Mouse (Mus musculus) kidney, postnatal 14 days (tissue): Measurements from ENCODE around the gene Ppp1r37.
A peak's percentile ranks its signal among the peaks of the same experiment; 100 is the strongest.
"Not testable (repeated sequence)": the region's sequence is repeated elsewhere in the genome, so short reads cannot be mapped to it uniquely, and the experiment has no call there.

Experiments
- DNase-seq: peaks from one replicate; pipeline ENCODE4 v3.0.0; 2022; ENCODE audit warnings: mixed read lengths

Ppp1r37 gene

GRCm38 (mm10) chr7:19532240-19532639, 30.6 kb downstream of the Ppp1r37 start:
- DNase-seq, result no peak

GRCm38 (mm10) chr7:19531077-19531476, 31.8 kb downstream of the Ppp1r37 start:
- peak; percentile 24 for DNase-seq

- no peak for DNase-seq
These were observed 37.8 kb downstream of the Ppp1r37 start for GRCm38 (mm10) chr7:19525105-19525481.

DNA sequence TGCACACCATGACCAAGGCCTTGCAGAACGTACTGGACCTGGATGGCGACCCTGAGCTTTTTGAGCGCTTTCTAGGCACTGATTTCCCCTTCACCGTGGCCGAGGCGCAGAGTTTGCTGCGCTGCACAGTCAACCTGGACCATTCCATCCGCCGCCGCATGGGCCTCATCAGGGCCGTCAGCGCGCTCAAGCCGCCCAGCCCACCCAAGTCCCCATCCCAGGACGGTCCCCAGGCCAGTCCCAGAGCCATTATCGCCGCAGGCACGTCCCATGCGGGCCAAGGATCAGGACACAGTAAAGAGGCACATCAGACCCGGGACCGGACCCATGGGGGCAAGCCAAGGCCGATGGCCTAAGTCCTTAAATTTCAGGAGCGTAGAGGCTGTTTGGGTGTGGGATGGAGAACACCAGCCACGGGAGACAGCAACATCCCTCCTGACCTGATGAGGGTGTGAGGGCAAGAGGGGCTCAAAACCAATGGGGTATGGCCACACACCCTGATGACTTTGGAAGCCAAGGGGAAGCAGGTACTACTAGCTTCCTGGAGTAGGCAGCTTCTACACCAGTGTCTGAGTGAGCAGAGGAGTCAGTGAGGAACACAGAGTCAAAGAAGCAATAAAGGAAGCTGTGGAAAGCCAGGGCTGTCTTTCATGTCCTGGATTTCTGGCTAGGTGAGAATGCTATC, 38.3 kb downstream of the Ppp1r37 start:
- DNase-seq, result no peak

DNA sequence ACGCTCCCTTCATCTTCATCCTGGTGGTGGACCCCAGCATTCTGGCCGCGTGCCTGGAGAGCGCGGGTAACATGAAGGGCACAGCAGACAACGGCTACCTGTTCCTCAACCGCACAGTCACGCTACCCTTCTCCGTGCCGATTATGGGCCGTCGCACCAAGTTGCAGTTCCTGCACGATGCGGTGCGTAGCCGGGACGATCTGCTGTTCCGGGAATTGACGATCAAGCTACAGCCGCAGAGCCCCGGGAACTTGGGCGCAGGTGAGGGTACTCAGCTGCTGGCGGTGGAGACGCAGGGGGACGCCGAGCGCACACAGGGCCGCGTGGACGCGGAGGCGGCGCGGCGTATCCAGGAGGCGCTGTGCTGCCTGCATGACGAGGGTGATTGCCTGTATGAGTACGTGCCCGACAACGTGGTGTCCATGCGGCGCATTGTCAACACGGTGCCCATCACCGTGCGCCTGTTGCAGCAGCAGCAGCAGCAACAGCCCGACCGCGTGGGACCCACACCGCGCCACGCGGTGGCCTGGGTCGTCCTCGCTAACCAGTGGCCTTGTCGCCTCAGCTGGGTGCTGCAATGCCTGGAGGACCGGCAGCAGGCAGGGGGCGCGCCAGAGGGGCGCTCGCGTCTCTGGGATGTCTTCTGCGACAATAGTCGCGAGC, 39.0 kb downstream of the Ppp1r37 start:
- peak; percentile 70 for DNase-seq

DNA sequence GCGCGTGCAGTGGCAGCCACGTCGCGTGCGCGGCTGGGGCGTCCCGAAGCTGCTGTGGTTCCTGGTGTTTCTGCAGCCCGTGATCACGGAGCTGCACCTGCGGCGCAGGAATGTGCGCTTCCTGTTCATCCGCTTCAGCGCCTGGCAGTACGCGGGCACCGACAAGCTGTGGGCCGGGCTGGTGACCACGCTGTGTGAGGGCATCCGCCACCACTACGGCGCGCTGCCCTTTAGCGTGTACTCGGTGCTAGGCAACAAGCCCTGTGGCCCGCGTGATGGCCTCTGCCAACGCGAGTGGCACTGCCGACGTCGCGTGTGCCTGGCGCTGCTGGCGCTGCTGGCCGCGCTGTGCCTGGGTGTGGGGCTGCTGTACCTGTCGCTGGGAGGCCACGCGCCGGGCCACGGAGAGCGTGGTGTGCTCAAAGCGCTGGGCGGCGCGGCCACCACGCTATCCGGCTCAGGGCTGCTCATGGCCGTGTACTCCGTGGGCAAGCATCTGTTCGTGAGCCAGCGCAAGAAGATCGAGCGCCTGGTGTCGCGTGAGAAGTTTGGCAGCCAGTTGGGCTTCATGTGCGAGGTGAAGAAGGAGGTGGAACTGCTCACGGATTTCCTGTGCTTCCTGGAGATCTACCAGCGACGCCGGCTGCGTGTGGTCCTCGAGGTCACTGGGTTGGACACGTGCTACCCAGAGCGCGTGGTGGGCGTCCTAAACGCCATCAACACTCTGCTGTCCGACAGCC, 39.7 kb downstream of the Ppp1r37 start:
- peak; percentile 23 for DNase-seq

DNA sequence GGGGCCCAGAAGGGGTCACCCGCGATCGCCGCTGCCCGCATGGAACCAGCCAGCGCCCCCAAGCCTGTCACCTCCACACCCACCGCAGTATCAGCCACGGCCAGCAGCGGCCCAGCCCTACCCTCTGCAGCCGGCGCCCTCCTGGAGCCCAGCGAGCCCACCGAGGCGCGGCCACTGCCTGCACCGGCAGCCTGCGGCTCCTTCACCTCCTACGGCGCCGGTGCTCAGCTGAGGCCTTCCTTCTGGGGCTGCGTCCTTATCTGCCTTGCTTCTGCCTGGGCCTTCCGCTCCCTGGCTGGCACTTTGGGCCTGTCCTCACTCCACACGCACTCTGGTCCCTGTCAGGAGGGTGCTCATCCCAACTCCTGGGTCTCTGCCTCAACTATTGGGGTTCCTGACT, 42.8 kb downstream of the Ppp1r37 start:
- no peak for DNase-seq

DNA sequence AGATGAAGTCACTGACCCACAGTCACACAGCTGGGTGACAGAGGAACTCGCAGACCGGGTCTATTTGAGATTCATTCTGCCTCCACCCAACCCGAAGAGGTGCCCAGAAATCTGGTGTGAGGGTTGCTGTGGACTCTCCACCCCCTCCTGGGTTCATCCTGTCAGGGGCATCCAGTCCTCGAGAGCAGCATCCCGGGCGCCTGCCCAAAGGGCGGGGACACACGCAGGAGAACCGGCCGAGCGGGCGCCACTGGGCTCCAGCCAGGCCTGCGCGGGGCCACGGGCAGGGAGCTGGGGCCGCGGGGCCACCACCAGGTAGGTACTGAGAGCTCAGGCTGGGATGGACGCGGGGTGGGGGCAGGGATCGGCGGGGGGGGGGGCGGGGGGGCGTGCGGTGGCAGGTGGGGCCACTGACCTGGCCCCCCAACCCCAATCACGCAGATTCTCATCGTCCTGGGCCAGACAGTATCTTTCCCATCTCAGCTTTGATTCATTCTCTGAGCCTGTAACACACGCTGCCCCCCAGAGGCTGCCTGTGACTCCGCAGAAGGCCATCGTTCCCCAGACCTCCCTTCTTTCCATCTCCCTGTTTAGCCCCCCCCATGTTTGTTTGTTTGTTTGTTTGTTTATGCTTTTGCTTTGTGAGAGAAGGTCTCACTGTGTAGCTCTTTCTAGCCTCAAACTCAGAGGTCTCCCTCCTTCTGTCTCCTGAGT, 45.1 kb downstream of the Ppp1r37 start, which contains the start of gene Nkpd1:
Gene Nkpd1, plus strand, starts transcription at position 187 of the 714 bp plus-strand sequence.
- DNase-seq, result peak; percentile 44

DNA sequence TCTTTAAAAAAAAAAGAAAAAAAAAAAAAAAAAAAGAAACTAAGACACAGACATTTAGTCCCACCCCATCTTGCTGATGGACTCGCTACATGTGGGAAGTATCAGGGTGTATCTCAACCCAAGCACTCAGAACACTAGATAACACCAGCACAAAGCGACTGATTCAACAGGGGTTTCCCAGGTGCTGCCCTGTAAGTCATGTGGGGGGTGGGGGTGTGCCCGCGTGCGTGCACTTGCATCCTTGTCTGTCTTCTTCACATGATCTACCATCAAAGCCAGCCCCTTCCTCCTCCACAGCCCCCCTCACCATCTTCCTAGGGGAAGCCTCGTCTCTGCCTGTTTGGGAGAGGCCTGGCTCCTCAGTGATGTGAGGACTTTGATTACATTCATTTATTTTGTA, 50.5 kb downstream of the Ppp1r37 start:
- no peak for DNase-seq

DNA sequence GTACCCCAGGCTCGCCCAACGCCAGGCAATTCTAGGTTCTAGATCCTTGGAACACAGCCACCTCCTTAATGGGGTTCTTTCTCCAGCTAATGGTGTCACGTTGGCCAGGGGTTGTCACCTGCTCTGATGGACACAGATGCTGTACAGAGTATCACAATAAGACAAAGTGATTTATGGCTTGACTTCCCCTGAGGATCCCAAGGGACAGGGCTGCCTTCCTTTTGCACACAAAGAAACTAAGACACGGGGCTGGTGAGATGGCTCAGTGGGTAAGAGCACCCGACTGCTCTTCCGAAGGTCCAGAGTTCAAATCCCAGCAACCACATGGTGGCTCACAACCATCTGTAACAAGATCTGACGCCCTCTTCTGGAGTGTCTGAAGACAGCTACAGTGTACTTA, 50.9 kb downstream of the Ppp1r37 start:
- DNase-seq, result not testable (repeated sequence)

DNA sequence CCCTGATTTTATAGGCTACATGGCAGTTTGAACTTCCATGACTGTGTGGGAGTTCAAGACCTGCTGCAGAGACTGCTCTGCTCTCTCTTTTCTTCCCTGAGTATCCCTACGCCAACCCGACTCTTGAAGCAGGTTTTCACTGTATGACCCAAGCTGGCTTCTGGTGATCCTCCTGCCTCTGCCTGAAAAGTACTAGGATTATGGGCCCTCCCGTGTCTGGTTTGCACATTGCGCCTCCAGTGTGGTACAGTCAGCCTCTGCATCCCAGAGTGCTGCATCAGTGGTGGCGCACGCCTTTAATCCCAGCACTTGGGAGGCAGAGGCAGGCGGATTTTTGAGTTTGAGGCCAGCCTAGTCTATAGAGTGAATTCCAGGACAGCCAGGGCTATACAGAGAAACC, 53.1 kb downstream of the Ppp1r37 start:
- no peak for DNase-seq

GRCm38 (mm10) chr7:19508924-19509568, 53.8 kb downstream of the Ppp1r37 start:
- DNase-seq, result no peak

GRCm38 (mm10) chr7:19508150-19508923, 54.5 kb downstream of the Ppp1r37 start, which contains the start of the genes Bloc1s3 and Trappc6a:
Bloc1s3 (minus strand) TSS chr7:19508367.
Trappc6a (plus strand) TSS chr7:19508395.
- DNase-seq, result peak; percentile 96

DNA sequence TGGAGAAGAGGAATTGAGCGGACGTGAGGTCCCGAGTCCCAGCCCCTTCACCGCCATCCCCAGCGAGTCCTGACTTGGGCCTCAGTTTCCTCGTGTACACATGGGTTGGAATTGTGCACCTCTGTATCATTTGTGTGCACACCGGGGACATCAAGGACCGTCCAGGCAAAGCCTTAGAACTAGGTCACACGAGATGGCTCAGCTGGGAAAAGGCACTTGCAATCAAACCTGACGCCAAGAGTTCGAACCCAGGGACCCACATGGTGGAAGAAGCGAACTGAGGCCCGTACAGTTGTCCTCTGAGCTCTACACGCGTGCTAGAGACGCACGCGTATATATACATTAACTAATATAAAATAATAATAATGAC, 55.3 kb downstream of the Ppp1r37 start:
- DNase-seq, result no peak

- peak; percentile 66 for DNase-seq
These were observed 55.8 kb downstream of the Ppp1r37 start for GRCm38 (mm10) chr7:19506969-19507611.

GRCm38 (mm10) chr7:19506326-19506725, 56.5 kb downstream of the Ppp1r37 start:
- DNase-seq, result no peak

- DNase-seq, result peak; percentile 59
These were observed 59.3 kb downstream of the Ppp1r37 start for GRCm38 (mm10) chr7:19503481-19504068.

- DNase-seq, result no peak
These were observed 61.2 kb downstream of the Ppp1r37 start for GRCm38 (mm10) chr7:19501658-19502057.

GRCm38 (mm10) chr7:19500420-19501363, 62.2 kb downstream of the Ppp1r37 start:
- DNase-seq, result no peak

- peak; percentile 44 for DNase-seq
These were observed 64.5 kb downstream of the Ppp1r37 start for GRCm38 (mm10) chr7:19498326-19498725.
